Mouse (Mus musculus): ENCODE measurements around the gene Pdzk1ip1. TPM values are rescaled to one million over a fixed set of nuclear protein-coding genes. Genes with fewer than 3 reads are reported as not detected.

Gene Pdzk1ip1
- polyA plus RNA-seq, 1 experiment = not detected

GRCm38 (mm10) chr4:115090592-115090991, 2.1 kb downstream of the Pdzk1ip1 start:
- TF ChIP-seq CTCF (IDR thresholded peaks at IDR 0.05; ENCODE audit: borderline replicate concordance, insufficient read depth, low read length) = no peak
- TF ChIP-seq POLR2A (IDR thresholded peaks at IDR 0.05; ENCODE audit: low read depth, low read length) = no peak
- Histone ChIP-seq H3K27ac (ENCODE audit: insufficient read depth, low read length) (no peak overlapping the region), H3K4me1 (ENCODE audit: control insufficient read depth, insufficient read depth, low read length) (no peaks in the 10 kb centered on the region), H3K4me3 (ENCODE audit: insufficient read depth, low read length) (no peak overlapping the region)

GRCm38 (mm10) chr4:115091806-115092205, 3.3 kb downstream of the Pdzk1ip1 start:
- TF ChIP-seq CTCF (IDR thresholded peaks at IDR 0.05; ENCODE audit: borderline replicate concordance, insufficient read depth, low read length) = no peak
- TF ChIP-seq POLR2A (IDR thresholded peaks at IDR 0.05; ENCODE audit: low read depth, low read length) = no peak
- Histone ChIP-seq H3K4me1 (ENCODE audit: control insufficient read depth, insufficient read depth, low read length) (no peaks in the 10 kb centered on the region), H3K4me3 (ENCODE audit: insufficient read depth, low read length) (no peak overlapping the region), H3K27ac (ENCODE audit: insufficient read depth, low read length) (no peak overlapping the region)

GRCm38 (mm10) chr4:115093331-115093864, 4.9 kb downstream of the Pdzk1ip1 start:
- TF ChIP-seq POLR2A (IDR thresholded peaks at IDR 0.05; ENCODE audit: low read depth, low read length) (no peak), CTCF (IDR thresholded peaks at IDR 0.05; ENCODE audit: borderline replicate concordance, insufficient read depth, low read length) (no peak)
- no peak overlapping the region for H3K27ac ChIP-seq (ENCODE audit: insufficient read depth, low read length)
- H3K4me1 ChIP-seq (ENCODE audit: control insufficient read depth, insufficient read depth, low read length) = no peaks in the 10 kb centered on the region
- no peak overlapping the region for H3K4me3 ChIP-seq (ENCODE audit: insufficient read depth, low read length)

- Histone ChIP-seq H3K4me1 (ENCODE audit: control insufficient read depth, insufficient read depth, low read length) (no peaks in the 10 kb centered on the region), H3K4me3 (ENCODE audit: insufficient read depth, low read length) (no peak overlapping the region), H3K27ac (ENCODE audit: insufficient read depth, low read length) (no peak overlapping the region)
- no peak for TF ChIP-seq POLR2A (IDR thresholded peaks at IDR 0.05; ENCODE audit: low read depth, low read length)
- TF ChIP-seq CTCF (IDR thresholded peaks at IDR 0.05; ENCODE audit: borderline replicate concordance, insufficient read depth, low read length) = no peak
Measured at GRCm38 (mm10) chr4:115094056-115094455, 5.5 kb downstream of the Pdzk1ip1 start.

- H3K4me3 ChIP-seq (ENCODE audit: insufficient read depth, low read length) = no peak overlapping the region; the same call in none of the 2 replicates
- TF ChIP-seq CTCF (IDR thresholded peaks at IDR 0.05; ENCODE audit: borderline replicate concordance, insufficient read depth, low read length) (no peak), POLR2A (IDR thresholded peaks at IDR 0.05; ENCODE audit: low read depth, low read length) (no peak)
- no peaks in the 10 kb centered on the region for H3K4me1 ChIP-seq (ENCODE audit: control insufficient read depth, insufficient read depth, low read length)
- no peak overlapping the region for H3K27ac ChIP-seq (ENCODE audit: insufficient read depth, low read length)
Measured at GRCm38 (mm10) chr4:115095671-115096434, 7.3 kb downstream of the Pdzk1ip1 start.

- TF ChIP-seq POLR2A (IDR thresholded peaks at IDR 0.05; ENCODE audit: low read depth, low read length) (no peak), CTCF (IDR thresholded peaks at IDR 0.05; ENCODE audit: borderline replicate concordance, insufficient read depth, low read length) (no peak)
- H3K27ac ChIP-seq (ENCODE audit: insufficient read depth, low read length) = no peak overlapping the region
- no peak overlapping the region; the same call in 1 of the 2 replicates for H3K4me3 ChIP-seq (ENCODE audit: insufficient read depth, low read length)
- H3K4me1 ChIP-seq (ENCODE audit: control insufficient read depth, insufficient read depth, low read length) = no peaks in the 10 kb centered on the region
Measured at GRCm38 (mm10) chr4:115096435-115097145, 8.1 kb downstream of the Pdzk1ip1 start.

GRCm38 (mm10) chr4:115097146-115097496, 8.6 kb downstream of the Pdzk1ip1 start:
- TF ChIP-seq POLR2A (IDR thresholded peaks at IDR 0.05; ENCODE audit: low read depth, low read length) (no peak), CTCF (IDR thresholded peaks at IDR 0.05; ENCODE audit: borderline replicate concordance, insufficient read depth, low read length) (peak; percentile 25; the same call in 1 of the 2 replicates)
- Histone ChIP-seq H3K4me1 (ENCODE audit: control insufficient read depth, insufficient read depth, low read length) (no peaks in the 10 kb centered on the region), H3K4me3 (ENCODE audit: insufficient read depth, low read length) (no peak overlapping the region), H3K27ac (ENCODE audit: insufficient read depth, low read length) (no peak overlapping the region)

GRCm38 (mm10) chr4:115101682-115102081, 13.2 kb downstream of the Pdzk1ip1 start:
- TF ChIP-seq POLR2A (IDR thresholded peaks at IDR 0.05; ENCODE audit: low read depth, low read length) (no peak), CTCF (IDR thresholded peaks at IDR 0.05; ENCODE audit: borderline replicate concordance, insufficient read depth, low read length) (peak; percentile 82)
- H3K4me1 ChIP-seq (ENCODE audit: control insufficient read depth, insufficient read depth, low read length) = no peaks in the 10 kb centered on the region; the same call in 1 of the 2 replicates
- no peak overlapping the region for H3K4me3 ChIP-seq (ENCODE audit: insufficient read depth, low read length)
- H3K27ac ChIP-seq (ENCODE audit: insufficient read depth, low read length) = no peak overlapping the region

GRCm38 (mm10) chr4:115103510-115103909, 15.0 kb downstream of the Pdzk1ip1 start:
- TF ChIP-seq POLR2A (IDR thresholded peaks at IDR 0.05; ENCODE audit: low read depth, low read length) (no peak), CTCF (IDR thresholded peaks at IDR 0.05; ENCODE audit: borderline replicate concordance, insufficient read depth, low read length) (no peak)

GRCm38 (mm10) chr4:115111167-115111566, 22.7 kb downstream of the Pdzk1ip1 start:
- H3K4me3 ChIP-seq (ENCODE audit: insufficient read depth, low read length) = no peak overlapping the region
- H3K4me1 ChIP-seq (ENCODE audit: control insufficient read depth, insufficient read depth, low read length) = no peaks in the 10 kb centered on the region
- no peak for TF ChIP-seq CTCF (IDR thresholded peaks at IDR 0.05; ENCODE audit: borderline replicate concordance, insufficient read depth, low read length)
- no peak for TF ChIP-seq POLR2A (IDR thresholded peaks at IDR 0.05; ENCODE audit: low read depth, low read length)
- no peak overlapping the region for H3K27ac ChIP-seq (ENCODE audit: insufficient read depth, low read length)

More at GRCm38 (mm10) chr4:115103510-115103909, 15.0 kb downstream of the Pdzk1ip1 start:
- no peaks in the 10 kb centered on the region; the same call in 1 of the 2 replicates for H3K4me1 ChIP-seq (ENCODE audit: control insufficient read depth, insufficient read depth, low read length)
- no peak overlapping the region for H3K4me3 ChIP-seq (ENCODE audit: insufficient read depth, low read length)
- H3K27ac ChIP-seq (ENCODE audit: insufficient read depth, low read length) = no peak overlapping the region

Data from embryonic fibroblast, embryonic 13.5 days (primary cell).